Mouse (Mus musculus) G1E (cell line): Measurements from ENCODE around the gene Trappc13. TPM values are rescaled to one million over a fixed set of nuclear protein-coding genes. Genes with fewer than 3 reads are reported as not detected.

ENCODE experiments used
- ATAC-seq: 2 replicates; pipeline ENCODE4 v1.8.0; 2016; ENCODE audit warnings: mild to moderate bottlenecking; ENCODE audit not compliant: insufficient number of reproducible peaks, poor library complexity, low FRiP score, severe bottlenecking; ENCODE audit errors: extremely low read depth
- DNase-seq: peaks from one replicate; pipeline ENCODE4 v3.0.0; 2012; ENCODE audit warnings: low spot score
- H3K27me3 ChIP-seq: 2 replicates; pipeline ENCODE4 v1.6.1; 2012; ENCODE audit warnings: mild to moderate bottlenecking, low read length, inconsistent platforms; ENCODE audit not compliant: insufficient read depth
- H3K36me3 ChIP-seq: replicated peaks from 2 replicates; pipeline ENCODE3; 2012; ENCODE audit warnings: mild to moderate bottlenecking, inconsistent platforms
- H3K4me1 ChIP-seq: 2 replicates; pipeline ENCODE4 v1.6.1; 2012; ENCODE audit warnings: low read depth, low read length, inconsistent platforms, mixed read lengths; ENCODE audit not compliant: insufficient read depth
- H3K4me3 ChIP-seq: 2 replicates; pipeline ENCODE4 v1.5.1; 2012; ENCODE audit warnings: low read depth, mild to moderate bottlenecking, inconsistent platforms, low read length, moderate library complexity, mixed read lengths
- H3K9me3 ChIP-seq: replicated peaks from 2 replicates; pipeline ENCODE4 v1.6.1; 2012; ENCODE audit warnings: inconsistent platforms
- CTCF ChIP-seq: IDR thresholded peaks from 2 replicates; pipeline ENCODE4 v1.5.1; 2012; ENCODE audit warnings: low read depth, low read length, inconsistent platforms, mixed read lengths
- GATA1 ChIP-seq: IDR thresholded peaks from 2 replicates; pipeline ENCODE4 v1.6.1; 2012; ENCODE audit warnings: borderline replicate concordance, low read length, inconsistent platforms, mixed read lengths
- GATA2 ChIP-seq: IDR thresholded peaks from 2 replicates; pipeline ENCODE4 v1.6.1; 2012; ENCODE audit warnings: low read depth, low read length, inconsistent platforms, borderline replicate concordance
- POLR2AphosphoS5 ChIP-seq: IDR thresholded peaks from 2 replicates; pipeline ENCODE4 v1.6.1; 2012; ENCODE audit warnings: low read depth, low read length, inconsistent platforms; ENCODE audit not compliant: insufficient replicate concordance
- TAL1 ChIP-seq: conservative IDR thresholded peaks from 2 replicates; pipeline ENCODE4 v1.6.1; 2012; ENCODE audit warnings: low read depth, low read length, inconsistent platforms, mixed read lengths
- polyA plus RNA-seq: library from polyadenylated mRNA; stranded (reverse); fragments of >175 nt; gene quantifications from 2 replicates; pipeline ENCODE4 v1.2.3, GENCODE M21; 2012
- total RNA-seq, 2 experiments: library from RNA; stranded (forward) in 1 of 2; stranded (reverse) in 1 of 2; fragments of 200-1000 nt in 1 of 2; fragments of >200 nt in 1 of 2; fragmentation: Nextera tagmentation in 1 of 2; gene quantifications; 2 replicates each; pipeline ENCODE4 v1.2.3; 2014 to 2017

Trappc13 gene
- total and polyA plus RNA-seq, 3 experiments: 3.0 to 73.6 (median 66.2) TPM

- Histone ChIP-seq H3K4me1 (no peaks in the 10 kb centered on the region), H3K9me3 (no peaks in the 10 kb centered on the region), H3K27me3 (no peaks in the 10 kb centered on the region), H3K4me3 (no peak overlapping the region), H3K36me3 (peaks cover 80% of the 10 kb centered on the region)
- no peak for DNase-seq
- no peak for ATAC-seq
- TF ChIP-seq GATA1: no peak
- no peak for TF ChIP-seq POLR2AphosphoS5
- no peak for TF ChIP-seq CTCF
- TF ChIP-seq TAL1: no peak
- no peak for TF ChIP-seq GATA2
Measured at GRCm38 (mm10) chr13:104145646-104146045, 32.6 kb downstream of the Trappc13 start.

GRCm38 (mm10) chr13:104144871-104145270, 33.4 kb downstream of the Trappc13 start:
- no peak for ATAC-seq
- no peaks in the 10 kb centered on the region for H3K9me3 ChIP-seq
- peaks cover 84% of the 10 kb centered on the region for H3K36me3 ChIP-seq

GRCm38 (mm10) chr13:104139369-104140209, 38.7 kb downstream of the Trappc13 start:
- TF ChIP-seq CTCF (peak; percentile 78), GATA1 (no peak)
- ATAC-seq (peak; percentile 54; the same call in 1 of the 2 replicates), DNase-seq (peak; percentile 29)
- Histone ChIP-seq H3K4me1 (peaks cover 5% of the 10 kb centered on the region), H3K9me3 (no peaks in the 10 kb centered on the region), H3K4me3 (no peak overlapping the region), H3K36me3 (peaks cover 37% of the 10 kb centered on the region), H3K27me3 (no peaks in the 10 kb centered on the region)

More at GRCm38 (mm10) chr13:104144871-104145270, 33.4 kb downstream of the Trappc13 start:
- no peak overlapping the region for H3K4me3 ChIP-seq
- no peak for DNase-seq
- no peak for TF ChIP-seq CTCF
- TF ChIP-seq GATA1: no peak
- TF ChIP-seq TAL1: no peak
- TF ChIP-seq POLR2AphosphoS5: no peak
- no peak for TF ChIP-seq GATA2
- H3K27me3 ChIP-seq: no peaks in the 10 kb centered on the region
- H3K4me1 ChIP-seq: no peaks in the 10 kb centered on the region

DNA sequence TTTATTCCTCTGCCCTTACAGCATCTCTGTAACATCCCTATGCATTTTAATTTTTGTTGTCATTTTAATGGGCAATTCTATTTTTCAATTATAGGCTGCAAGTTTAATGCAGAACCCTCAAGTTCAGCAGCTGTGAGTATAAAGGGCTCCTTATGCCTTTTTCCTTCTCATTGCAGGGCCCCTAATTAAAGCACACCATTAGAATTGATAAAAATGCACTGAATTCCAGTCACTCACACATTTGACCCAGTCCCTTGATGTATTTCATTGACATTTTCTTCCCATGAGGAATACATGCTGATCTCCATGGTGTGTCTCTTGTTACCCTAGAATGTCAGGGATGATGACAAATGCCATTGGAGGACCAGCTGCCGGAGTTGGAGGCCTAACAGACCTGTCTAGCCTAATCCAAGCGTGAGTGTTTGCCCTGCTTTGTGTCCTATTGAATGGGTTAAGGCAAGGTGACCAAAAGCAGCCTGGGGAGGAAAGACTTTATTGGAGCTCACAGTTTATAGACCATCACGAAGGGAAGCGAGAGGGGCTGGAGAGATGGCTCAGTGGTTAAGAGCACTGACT, 43.7 kb downstream of the Trappc13 start:
- Histone ChIP-seq H3K36me3 (peaks cover 1% of the 10 kb centered on the region), H3K27me3 (peaks cover 12% of the 10 kb centered on the region), H3K4me1 (peaks cover 2% of the 10 kb centered on the region), H3K4me3 (no peak overlapping the region), H3K9me3 (no peaks in the 10 kb centered on the region)
- DNase-seq (no peak), ATAC-seq (no peak)
- TF ChIP-seq GATA2 (no peak), CTCF (no peak)

GRCm38 (mm10) chr13:104132561-104132960, 45.7 kb downstream of the Trappc13 start:
- Histone ChIP-seq H3K4me3 (no peak overlapping the region), H3K36me3 (no peaks in the 10 kb centered on the region), H3K4me1 (no peaks in the 10 kb centered on the region; the same call in 1 of the 2 replicates), H3K27me3 (peaks cover 18% of the 10 kb centered on the region), H3K9me3 (no peaks in the 10 kb centered on the region)
- no peak for TF ChIP-seq TAL1
- no peak for TF ChIP-seq GATA1
- TF ChIP-seq POLR2AphosphoS5: no peak
- no peak for TF ChIP-seq CTCF
- TF ChIP-seq GATA2: no peak
- DNase-seq (no peak), ATAC-seq (no peak)

DNA sequence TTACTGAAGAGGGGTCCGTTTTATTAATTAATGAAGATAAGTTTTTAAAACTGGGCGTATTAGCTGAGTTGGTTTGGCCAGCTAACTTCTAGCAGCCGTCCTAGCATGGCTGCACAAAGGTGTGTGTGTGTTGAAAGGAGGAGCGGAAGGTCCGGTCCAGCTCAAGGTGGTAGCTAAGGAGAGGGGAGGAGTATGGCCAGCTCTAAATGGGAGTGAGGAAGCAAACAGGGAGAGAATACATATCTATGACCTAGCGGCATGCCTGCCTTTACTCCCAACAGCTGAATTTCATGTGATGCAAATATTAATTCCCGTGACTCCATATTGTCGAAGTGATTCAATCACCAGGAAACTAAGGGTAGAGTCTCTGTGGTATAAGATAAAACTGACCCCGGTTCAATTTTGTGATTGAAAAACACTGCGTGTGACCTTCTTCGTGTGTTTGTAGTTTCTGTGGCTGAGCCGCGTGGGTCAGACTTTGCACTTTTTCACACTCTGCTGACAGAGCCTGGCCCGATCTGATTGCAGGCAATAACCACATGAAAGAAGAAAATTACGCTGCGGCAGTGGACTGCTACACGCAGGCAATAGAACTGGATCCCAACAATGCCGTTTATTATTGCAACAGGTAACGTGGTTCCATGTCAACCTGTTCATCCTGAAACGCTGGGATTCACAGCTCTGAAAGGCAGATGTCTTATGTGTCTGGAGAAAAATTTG, 54.4 kb downstream of the Trappc13 start:
- ATAC-seq: no peak
- TF ChIP-seq POLR2AphosphoS5 (no peak), GATA2 (no peak), CTCF (no peak), GATA1 (no peak)

More for the DNA sequence above, 54.4 kb downstream of the Trappc13 start:
- Histone ChIP-seq H3K9me3 (no peaks in the 10 kb centered on the region), H3K4me3 (no peak overlapping the region), H3K36me3 (no peaks in the 10 kb centered on the region), H3K4me1 (no peaks in the 10 kb centered on the region), H3K27me3 (peaks cover 19% of the 10 kb centered on the region)
- no peak for DNase-seq
